Mouse (Mus musculus) frontal cortex, adult (tissue): ENCODE measurements at regions not wholly inside any gene's neighbourhood (a gene's known extent, or its start where the extent isn't known, plus 50 kb on each side); places are given as distances from the start of the nearest gene placed in this dataset.

Experiments used
- ATAC-seq: cut with Nextera tagmentation; 2 replicates; pipeline ENCODE4 v1.9.2; 2017; ENCODE audit warnings: mild to moderate bottlenecking, moderate library complexity, mixed read lengths; ENCODE audit not compliant: low TSS enrichment

GRCm38 (mm10) chr4:79530968-79531620 lies 1302.8 kb upstream of the Tyrp1 start:
- ATAC-seq: peak; percentile 90

- ATAC-seq: no peak
Observed at GRCm38 (mm10) chr4:79531769-79532168, 1302.2 kb upstream of the Tyrp1 start.

GRCm38 (mm10) chr4:79532420-79533066 lies 1301.4 kb upstream of the Tyrp1 start:
- ATAC-seq: peak; percentile 87

DNA sequence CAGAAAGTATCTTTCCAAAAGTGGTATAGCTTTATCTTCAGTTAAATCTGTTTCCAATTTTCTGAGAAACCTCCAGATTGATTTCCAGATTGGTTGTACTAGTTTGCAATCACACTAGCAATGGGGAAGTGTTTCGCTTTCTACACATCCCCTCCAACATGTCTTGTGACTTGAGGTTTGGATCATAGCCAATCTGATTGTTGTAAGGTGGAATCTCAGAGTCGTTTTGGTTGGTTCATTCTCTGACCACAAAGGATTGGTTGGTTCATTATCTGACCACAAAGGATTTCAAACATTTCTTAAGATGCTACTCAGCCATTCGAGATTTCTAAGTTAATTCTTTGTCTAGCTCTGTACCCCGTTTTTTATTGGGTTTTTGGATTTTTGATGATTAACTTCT lies 1288.5 kb upstream of the Tyrp1 start:
- ATAC-seq: no peak
